Mouse (Mus musculus) CH12.LX (cell line): ENCODE data around the gene Itpk1. TPM values are rescaled to one million over a fixed set of nuclear protein-coding genes. Genes with fewer than 3 reads are reported as not detected.

Experiments used
- DNase-seq: peaks from one replicate; pipeline ENCODE4 v3.0.0-alpha.2; 2013; ENCODE audit errors: extremely low read depth
- H3K27ac ChIP-seq: 2 replicates; pipeline ENCODE4 v1.5.1; 2012; ENCODE audit warnings: low read depth, mild to moderate bottlenecking, control low read depth, moderate library complexity; ENCODE audit not compliant: insufficient read depth
- H3K27me3 ChIP-seq: replicated peaks from 2 replicates; pipeline ENCODE3; 2012; ENCODE audit warnings: inconsistent platforms
- H3K36me3 ChIP-seq, 2 experiments: replicated peaks in 1 of 2; 2 replicates each; pipeline versions ENCODE3 to v1.6.1; 2012; ENCODE audit warnings: inconsistent platforms in 1 of 2, low read length in 1 of 2, mild to moderate bottlenecking in 1 of 2, mixed read lengths in 1 of 2, moderate library complexity in 1 of 2; ENCODE audit not compliant: control insufficient read depth in 1 of 2, insufficient read depth in 1 of 2
- H3K4me1 ChIP-seq, 2 experiments: 2 replicates each; pipeline ENCODE4 v1.6.1; 2012; ENCODE audit warnings: inconsistent platforms in 1 of 2, moderate library complexity in 1 of 2; ENCODE audit not compliant: insufficient read depth in 2 of 2, control insufficient read depth in 1 of 2
- H3K4me2 ChIP-seq: 2 replicates; pipeline ENCODE4 v1.6.1; 2012; ENCODE audit warnings: low read depth, mild to moderate bottlenecking, control low read depth; ENCODE audit not compliant: poor library complexity, insufficient read depth, severe bottlenecking
- H3K4me3 ChIP-seq, 3 experiments: fragments of 150-350 bp in 1 of 3; sonication (generic) in 1 of 3; replicated peaks in 1 of 3; 2 replicates each; pipeline versions ENCODE3 to v1.5.1; 2011 to 2012; ENCODE audit warnings: low read depth in 2 of 3, low read length in 2 of 3, mild to moderate bottlenecking in 2 of 3, moderate library complexity in 2 of 3, control low read depth in 1 of 3, improper control_type of control experiment in 1 of 3, inconsistent platforms in 1 of 3, mixed read lengths in 1 of 3; ENCODE audit not compliant: poor library complexity in 1 of 3
- H3K79me2 ChIP-seq: replicated peaks from 2 replicates; pipeline ENCODE4 v1.6.1; 2012; ENCODE audit warnings: mild to moderate bottlenecking, moderate library complexity; ENCODE audit not compliant: control insufficient read depth, poor library complexity, insufficient read depth, severe bottlenecking; ENCODE audit errors: extremely low read depth
- H3K9ac ChIP-seq: 2 replicates; pipeline ENCODE4 v1.6.1; 2012; ENCODE audit warnings: low read depth, mild to moderate bottlenecking, control low read depth, moderate library complexity; ENCODE audit not compliant: insufficient read depth
- H3K9me3 ChIP-seq: replicated peaks from 2 replicates; pipeline ENCODE3; 2012; ENCODE audit warnings: low read length, inconsistent platforms, mixed read lengths
- CTCF ChIP-seq, 2 experiments: IDR thresholded peaks in 1 of 2; conservative IDR thresholded peaks in 1 of 2; 2 replicates each; pipeline ENCODE4 v1.5.1; 2011 to 2012; ENCODE audit warnings: low read depth in 2 of 2, low read length in 2 of 2, improper control_type of control experiment in 1 of 2, inconsistent platforms in 1 of 2, mild to moderate bottlenecking in 1 of 2, moderate library complexity in 1 of 2
- EP300 ChIP-seq: IDR thresholded peaks from 2 replicates; pipeline ENCODE4 v1.6.1; 2011; ENCODE audit warnings: low read length, improper control_type of control experiment
- ETS1 ChIP-seq: conservative IDR thresholded peaks from 2 replicates; pipeline ENCODE4 v1.6.1; 2012; ENCODE audit warnings: low read depth, mild to moderate bottlenecking, inconsistent platforms, low read length, improper control_type of control experiment, moderate library complexity
- GABPA ChIP-seq: IDR thresholded peaks from 2 replicates; pipeline ENCODE4 v1.6.1; 2012; ENCODE audit warnings: low read depth, low read length, improper control_type of control experiment, inconsistent platforms; ENCODE audit not compliant: insufficient replicate concordance
- HCFC1 ChIP-seq: IDR thresholded peaks from 2 replicates; pipeline ENCODE4 v1.6.1; 2012; ENCODE audit warnings: low read depth, mild to moderate bottlenecking, inconsistent platforms, low read length, improper control_type of control experiment
- IRF4 ChIP-seq: IDR thresholded peaks from 2 replicates; pipeline ENCODE4 v1.6.1; 2014; ENCODE audit warnings: low read depth, mild to moderate bottlenecking, inconsistent platforms, low read length, improper control_type of control experiment
- JUN ChIP-seq: IDR thresholded peaks from 2 replicates; pipeline ENCODE4 v1.6.1; 2011; ENCODE audit warnings: low read depth, mild to moderate bottlenecking, low read length, improper control_type of control experiment, moderate library complexity; ENCODE audit not compliant: insufficient read depth
- JUND ChIP-seq: conservative IDR thresholded peaks from 2 replicates; pipeline ENCODE4 v1.6.1; 2011; ENCODE audit warnings: low read depth, low read length, improper control_type of control experiment
- MAFK ChIP-seq: IDR thresholded peaks from 2 replicates; pipeline ENCODE4 v1.6.1; 2011; ENCODE audit warnings: low read length, improper control_type of control experiment; ENCODE audit not compliant: insufficient replicate concordance
- MAX ChIP-seq: IDR thresholded peaks from 2 replicates; pipeline ENCODE4 v1.6.1; 2011; ENCODE audit warnings: low read length, improper control_type of control experiment
- MEF2A ChIP-seq: IDR thresholded peaks from 2 replicates; pipeline ENCODE4 v1.6.1; 2014; ENCODE audit warnings: low read depth, mild to moderate bottlenecking, inconsistent platforms, low read length, improper control_type of control experiment, borderline replicate concordance
- MXI1 ChIP-seq: IDR thresholded peaks from 2 replicates; pipeline ENCODE4 v1.6.1; 2011; ENCODE audit warnings: mild to moderate bottlenecking, low read depth, low read length, improper control_type of control experiment
- MYC ChIP-seq: IDR thresholded peaks from 2 replicates; pipeline ENCODE4 v1.6.1; 2011; ENCODE audit warnings: low read depth, mild to moderate bottlenecking, improper control_type of control experiment, low read length
- POLR2A ChIP-seq: IDR thresholded peaks from 2 replicates; pipeline ENCODE4 v1.6.1; 2011; ENCODE audit warnings: low read depth, mild to moderate bottlenecking, improper control_type of control experiment, low read length
- POLR2AphosphoS2 ChIP-seq: IDR thresholded peaks from 2 replicates; pipeline ENCODE4 v1.6.1; 2011; ENCODE audit warnings: low read depth, low read length, improper control_type of control experiment
- RAD21 ChIP-seq: IDR thresholded peaks from 2 replicates; pipeline ENCODE4 v1.6.1; 2011; ENCODE audit warnings: low read depth, mild to moderate bottlenecking, low read length, improper control_type of control experiment, moderate library complexity
- SIN3A ChIP-seq: IDR thresholded peaks from 2 replicates; pipeline ENCODE4 v1.6.1; 2012; ENCODE audit warnings: low read length, improper control_type of control experiment, inconsistent platforms
- TBP ChIP-seq: conservative IDR thresholded peaks from 2 replicates; pipeline ENCODE4 v1.6.1; 2011; ENCODE audit warnings: low read depth, low read length, improper control_type of control experiment
- TCF12 ChIP-seq: IDR thresholded peaks from 2 replicates; pipeline ENCODE4 v1.6.1; 2014; ENCODE audit warnings: low read depth, mild to moderate bottlenecking, inconsistent platforms, low read length, improper control_type of control experiment
- USF2 ChIP-seq: conservative IDR thresholded peaks from 2 replicates; pipeline ENCODE4 v1.6.1; 2011; ENCODE audit warnings: low read depth, low read length, improper control_type of control experiment
- dilution Hi-C: fragments of 300-500 bp; cut with MboI; formaldehyde crosslinking; loops from 2 replicates; pipeline ENCODE4 v1.14.3; 2020; ENCODE audit warnings: low sequenced_read_pairs; ENCODE audit not compliant: extremely low pct_unique_long_range_greater_than_20kb, extremely low pct_ligation_motif_present
- in situ Hi-C: fragments of 300-500 bp; cut with MboI; formaldehyde crosslinking; loops from 3 replicates; pipeline ENCODE4 v1.14.3; 2019; ENCODE audit warnings: low sequenced_read_pairs, low pct_ligation_motif_present, low pct_unique_long_range_greater_than_20kb, mixed read lengths
- polyA plus RNA-seq: library from polyadenylated mRNA; unstranded; fragments of >175 nt; gene quantifications from 2 replicates; pipeline ENCODE4 v1.2.1, GENCODE M21; 2012; ENCODE audit warnings: low read depth; ENCODE audit not compliant: insufficient read length
- total RNA-seq, 2 experiments: library from RNA; depleted of rRNA; stranded (reverse); fragments of 300-350 nt in 1 of 2; fragments of >200 nt in 1 of 2; gene quantifications; 2 replicates each; pipeline ENCODE4 v1.2.3; 2012 to 2014

The Itpk1 gene
- total and polyA plus RNA-seq, 3 experiments = 14.0 to 25.1 (median 19.2) TPM

GRCm38 (mm10) chr12:102601847-102602246, 102.9 kb downstream of the Itpk1 start:
- Histone ChIP-seq H3K4me1 (peaks cover 0 to 2% of the 10 kb centered on the region in 2 experiments; a peak in 1 of 4 replicates), H3K4me2 (no peak overlapping the region), H3K9me3 (peaks cover 13% of the 10 kb centered on the region), H3K79me2 (no peaks in the 10 kb centered on the region), H3K9ac (no peak overlapping the region), H3K4me3 (no peak overlapping the region), H3K36me3 (peaks cover 23 to 96% of the 10 kb centered on the region in 2 experiments), H3K27ac (no peak overlapping the region), H3K27me3 (no peaks in the 10 kb centered on the region)
- in situ Hi-C loops (no loop called here), dilution Hi-C loops (no loop called here)
- DNase-seq = no peak
- TF ChIP-seq CTCF (conservative IDR thresholded peaks at IDR 0.05 in 1 of 2, IDR thresholded peaks at IDR 0.05 in 1 of 2; ENCODE audit: low read depth in 2 of 2, low read length in 2 of 2) (no peak), JUN (no peak), HCFC1 (no peak), MEF2A (no peak), RAD21 (no peak), POLR2A (no peak)

- in situ Hi-C loops (no loop called here), dilution Hi-C loops (no loop called here)
- DNase-seq = no peak
- H3K9me3 ChIP-seq = peaks cover 13% of the 10 kb centered on the region
- peaks cover 17 to 97% of the 10 kb centered on the region in 2 experiments for H3K36me3 ChIP-seq
- H3K4me3 ChIP-seq = no peak overlapping the region
- H3K27me3 ChIP-seq = no peaks in the 10 kb centered on the region
- no peak overlapping the region for H3K27ac ChIP-seq
- TF ChIP-seq CTCF (conservative IDR thresholded peaks at IDR 0.05 in 1 of 2, IDR thresholded peaks at IDR 0.05 in 1 of 2; ENCODE audit: low read depth in 2 of 2, low read length in 2 of 2) (no peak), TCF12 (no peak), RAD21 (no peak), POLR2AphosphoS2 (no peak), SIN3A (no peak), JUND (no peak), MXI1 (no peak)
- H3K4me2 ChIP-seq = no peak overlapping the region
- no peaks in the 10 kb centered on the region for H3K79me2 ChIP-seq
- H3K9ac ChIP-seq = no peak overlapping the region
- no peaks in the 10 kb centered on the region for H3K4me1 ChIP-seq
These were observed 104.4 kb downstream of the Itpk1 start for GRCm38 (mm10) chr12:102600345-102600744.

GRCm38 (mm10) chr12:102599801-102600200, 104.9 kb downstream of the Itpk1 start:
- dilution Hi-C loops = no loop called here

More at GRCm38 (mm10) chr12:102599801-102600200, 104.9 kb downstream of the Itpk1 start:
- H3K4me3 ChIP-seq = no peak overlapping the region
- H3K27ac ChIP-seq = no peak overlapping the region
- in situ Hi-C loops = no loop called here
- no peak for DNase-seq
- H3K4me2 ChIP-seq = no peak overlapping the region
- H3K79me2 ChIP-seq = no peaks in the 10 kb centered on the region
- peaks cover 12 to 96% of the 10 kb centered on the region in 2 experiments for H3K36me3 ChIP-seq
- no peaks in the 10 kb centered on the region for H3K27me3 ChIP-seq
- peaks cover 13% of the 10 kb centered on the region for H3K9me3 ChIP-seq
- TF ChIP-seq GABPA = no peak
- TF ChIP-seq MAX = no peak
- TF ChIP-seq SIN3A = no peak
- TF ChIP-seq HCFC1 = no peak
- no peak for TF ChIP-seq JUND
- TF ChIP-seq MAFK = no peak
- TF ChIP-seq TBP = no peak
- no peak for TF ChIP-seq ETS1
- no peak for TF ChIP-seq MYC
- no peak for TF ChIP-seq USF2
- TF ChIP-seq EP300 = no peak
- no peak for TF ChIP-seq IRF4
- no peak for TF ChIP-seq CTCF (conservative IDR thresholded peaks at IDR 0.05 in 1 of 2, IDR thresholded peaks at IDR 0.05 in 1 of 2; ENCODE audit: low read depth in 2 of 2, low read length in 2 of 2)
- TF ChIP-seq, all 38 proteins: peak for 0
- no peak overlapping the region for H3K9ac ChIP-seq
- no peaks in the 10 kb centered on the region for H3K4me1 ChIP-seq
